Mouse (Mus musculus): ENCODE data around the gene Clic4.
A peak's percentile ranks its signal among the peaks of the same experiment; 100 is the strongest.

The Clic4 gene

DNA sequence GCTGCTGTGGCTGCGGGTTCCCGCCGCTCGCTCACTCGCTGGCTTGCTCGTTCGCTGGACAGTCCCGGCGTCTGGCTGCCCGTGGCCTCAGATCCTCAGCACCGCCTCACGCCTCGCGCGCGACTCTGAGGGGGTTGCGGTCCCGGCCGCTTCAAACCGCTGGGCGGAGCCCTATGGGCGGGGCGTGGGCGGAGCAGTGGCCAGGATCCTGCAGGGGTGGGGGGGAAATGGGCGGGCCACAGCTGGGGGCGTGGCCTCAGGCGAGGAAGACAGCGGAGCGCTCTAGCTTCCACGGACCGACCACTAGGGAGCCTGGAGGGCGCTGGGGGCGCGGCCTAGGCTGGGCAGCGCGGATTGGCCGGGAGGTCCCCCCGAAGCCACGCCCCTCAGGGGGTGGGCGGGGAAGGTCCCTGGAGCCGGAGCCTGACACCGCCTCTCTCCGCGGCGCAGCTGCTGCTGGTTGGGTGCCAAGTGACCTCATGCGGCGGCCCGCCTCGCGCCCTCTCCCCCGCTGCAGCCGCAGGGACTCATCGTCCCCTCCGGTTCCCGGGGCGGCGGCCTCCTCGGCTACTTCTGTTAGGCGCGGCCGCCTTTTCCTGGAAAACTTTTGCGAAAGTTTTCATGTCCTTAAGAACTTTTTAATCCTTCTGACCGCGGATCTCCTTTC lies at the start of gene Clic4:
Gene Clic4, minus strand, starts transcription at position 175 of the 667 bp plus-strand sequence.
- peak; percentile 90 for DNase-seq

DNA sequence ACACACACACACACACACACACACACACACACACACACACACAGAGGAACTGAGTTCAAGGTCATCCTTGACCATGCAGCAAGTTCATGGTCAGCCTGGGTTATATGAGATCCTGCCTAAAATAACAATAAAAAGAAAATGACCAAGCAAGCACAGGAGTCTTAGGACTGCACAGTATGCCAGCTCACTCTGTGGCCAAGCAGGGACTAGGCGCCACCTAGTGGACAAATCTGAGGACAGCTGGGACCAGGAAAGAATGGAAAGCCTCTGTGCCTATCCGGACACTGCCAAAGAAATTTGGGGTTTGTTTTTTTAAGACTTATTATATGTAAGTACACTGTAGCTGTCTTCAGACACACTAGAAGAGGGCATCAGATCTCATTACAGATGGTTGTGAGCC lies 45.4 kb upstream of the Clic4 start:
- DNase-seq: peak; percentile 34

- DNase-seq: no peak
These were observed 44.9 kb upstream of the Clic4 start for GRCm38 (mm10) chr4:135317539-135317938.

DNA sequence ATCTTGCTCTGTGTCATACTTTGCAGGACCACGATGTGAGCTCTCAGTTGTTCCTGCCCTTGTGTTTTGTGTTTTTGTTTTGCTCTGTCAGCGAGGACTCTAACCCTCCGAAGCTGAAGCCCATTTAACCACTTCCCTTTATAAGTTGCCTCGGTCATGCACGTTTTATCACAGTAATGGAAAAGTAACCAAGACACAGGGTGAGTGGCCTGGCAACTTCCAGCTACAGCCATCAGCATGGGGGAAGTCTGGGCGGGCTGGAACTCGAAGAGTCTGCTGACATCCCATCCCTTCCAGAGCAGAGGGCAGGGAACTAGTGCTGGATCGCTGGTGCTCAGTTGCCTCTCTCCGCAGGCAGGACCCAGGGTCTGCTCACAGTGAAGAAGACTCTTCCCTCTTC lies 42.7 kb upstream of the Clic4 start:
- no peak for DNase-seq

DNA sequence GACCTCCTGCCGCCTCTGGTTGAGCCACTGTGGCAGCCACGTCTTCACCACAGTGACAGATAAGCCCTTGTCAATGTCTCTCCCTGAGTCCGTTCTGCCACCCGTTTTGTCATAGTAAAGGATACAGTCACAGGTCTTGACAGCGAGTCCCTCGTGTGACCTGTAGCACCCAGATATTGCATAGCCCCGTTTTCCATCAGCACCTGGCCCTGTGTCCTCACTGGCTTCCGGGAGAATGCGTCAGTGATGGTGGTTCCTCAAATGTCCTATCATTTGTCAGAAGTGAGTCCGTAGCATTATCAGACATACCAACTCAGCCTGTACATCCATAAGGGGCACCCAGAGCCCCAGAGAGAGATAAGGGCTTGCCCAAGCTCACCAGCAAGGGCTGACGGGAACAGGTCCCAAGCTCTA lies 41.8 kb upstream of the Clic4 start:
- DNase-seq: no peak

DNA sequence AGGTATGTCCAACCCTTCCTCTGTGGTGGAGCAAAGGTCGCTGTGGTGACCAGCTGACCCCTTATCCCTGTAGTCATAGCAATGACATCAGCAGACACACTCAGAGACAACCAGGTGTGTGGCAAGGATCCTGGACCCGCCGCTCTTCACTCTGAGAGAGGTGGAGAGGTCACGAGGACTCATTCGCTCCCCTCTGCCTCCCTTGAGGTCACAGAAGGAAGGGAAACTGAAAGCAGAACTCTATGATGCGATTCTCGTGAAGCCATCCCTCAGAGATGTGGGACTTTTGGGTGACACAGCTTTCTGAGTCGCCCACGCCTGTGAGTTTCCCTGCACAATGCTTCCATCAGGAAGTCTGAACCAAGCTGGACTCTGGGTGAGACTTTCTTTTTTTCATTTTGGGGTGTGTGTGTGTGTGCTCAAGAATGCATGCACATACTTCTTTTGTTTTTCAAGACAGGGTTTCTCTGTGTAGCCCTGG lies 41.2 kb upstream of the Clic4 start:
- no peak for DNase-seq

DNA sequence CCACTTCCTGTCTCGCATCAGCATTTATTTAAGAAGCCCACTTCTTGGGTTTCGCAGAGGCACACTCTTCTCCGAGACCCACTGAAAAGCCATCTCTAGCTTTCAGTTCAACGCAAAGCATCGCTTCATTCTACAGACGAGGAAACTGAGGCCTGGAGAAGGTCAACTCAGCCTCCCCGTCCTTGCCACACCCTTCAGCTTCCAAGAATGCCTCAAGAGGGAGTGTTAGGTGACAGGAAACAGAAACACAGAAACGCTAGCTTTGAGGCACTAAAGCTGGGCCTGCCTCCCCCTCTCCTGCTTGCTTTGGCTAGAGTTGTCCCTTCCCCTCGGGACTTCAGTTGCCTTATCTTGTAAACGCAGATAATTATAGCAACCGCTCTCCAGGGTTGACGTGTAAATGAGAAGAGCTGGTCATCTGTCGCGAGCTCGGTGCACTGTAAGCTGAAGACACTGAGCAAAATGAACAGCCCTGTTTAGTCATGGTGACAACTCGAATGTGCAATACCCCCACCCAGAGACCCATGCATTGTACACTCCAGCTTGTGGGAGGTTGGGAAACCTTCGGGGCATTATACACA lies 40.6 kb upstream of the Clic4 start:
- DNase-seq: no peak

DNA sequence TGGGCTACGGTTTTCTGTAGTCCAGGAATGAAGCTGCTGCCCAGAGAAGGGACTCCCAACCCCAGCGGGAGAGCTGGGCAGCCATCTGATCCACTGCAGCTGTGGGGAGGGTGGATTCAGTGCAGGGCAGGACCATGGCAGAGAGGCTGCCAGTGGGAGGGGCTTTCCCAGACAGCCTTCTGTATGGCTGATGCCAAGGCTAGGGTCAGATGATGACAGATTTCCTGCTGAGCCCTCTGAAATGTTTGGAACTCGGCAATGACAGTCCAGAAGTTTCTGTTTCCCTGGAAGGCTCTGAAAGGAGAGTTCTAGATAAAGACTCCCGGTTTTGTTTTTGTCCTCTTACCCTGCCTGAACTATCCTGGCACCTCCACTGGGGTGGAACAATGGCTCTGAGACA lies 40.1 kb upstream of the Clic4 start:
- peak; percentile 41 for DNase-seq

DNA sequence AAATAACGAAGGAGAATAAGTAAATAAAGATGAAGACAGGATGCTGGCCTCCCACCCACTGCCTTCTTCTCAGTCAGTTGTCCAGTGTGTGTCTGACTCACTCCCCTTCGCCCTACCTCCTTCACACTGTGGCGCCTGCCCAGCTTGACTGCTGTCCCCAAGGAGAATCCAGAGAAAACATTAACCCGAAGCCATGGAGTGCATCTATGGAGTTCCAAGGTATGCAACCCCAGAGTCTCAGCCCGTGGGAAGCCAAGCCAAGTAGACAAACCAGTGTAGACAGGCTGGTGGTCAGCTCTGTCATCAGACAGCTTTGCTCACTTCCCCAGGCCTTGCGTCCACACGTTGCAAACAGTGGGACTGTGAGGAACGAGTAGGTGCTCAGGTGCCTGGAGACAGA lies 37.8 kb upstream of the Clic4 start:
- no peak for DNase-seq

DNA sequence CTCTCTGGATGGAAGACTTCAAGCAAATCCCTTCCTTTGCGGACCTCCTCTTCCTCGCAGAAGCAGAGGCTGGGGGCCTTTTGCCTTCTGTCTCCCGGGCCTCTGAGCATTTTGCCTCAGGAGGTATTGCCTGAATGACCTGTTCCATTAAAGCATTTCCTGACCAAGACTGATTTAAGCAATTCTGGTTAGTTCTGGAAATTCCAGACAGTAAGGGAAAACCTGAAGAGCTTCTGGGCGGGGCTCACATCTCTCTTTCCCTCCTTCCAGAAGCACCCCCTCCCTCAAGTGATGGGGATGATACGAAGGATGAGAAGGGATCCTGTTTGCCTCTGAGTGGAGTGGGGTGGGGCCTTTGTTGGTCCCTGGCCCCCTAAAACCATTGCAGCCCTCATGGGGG lies 37.1 kb upstream of the Clic4 start:
- no peak for DNase-seq

DNA sequence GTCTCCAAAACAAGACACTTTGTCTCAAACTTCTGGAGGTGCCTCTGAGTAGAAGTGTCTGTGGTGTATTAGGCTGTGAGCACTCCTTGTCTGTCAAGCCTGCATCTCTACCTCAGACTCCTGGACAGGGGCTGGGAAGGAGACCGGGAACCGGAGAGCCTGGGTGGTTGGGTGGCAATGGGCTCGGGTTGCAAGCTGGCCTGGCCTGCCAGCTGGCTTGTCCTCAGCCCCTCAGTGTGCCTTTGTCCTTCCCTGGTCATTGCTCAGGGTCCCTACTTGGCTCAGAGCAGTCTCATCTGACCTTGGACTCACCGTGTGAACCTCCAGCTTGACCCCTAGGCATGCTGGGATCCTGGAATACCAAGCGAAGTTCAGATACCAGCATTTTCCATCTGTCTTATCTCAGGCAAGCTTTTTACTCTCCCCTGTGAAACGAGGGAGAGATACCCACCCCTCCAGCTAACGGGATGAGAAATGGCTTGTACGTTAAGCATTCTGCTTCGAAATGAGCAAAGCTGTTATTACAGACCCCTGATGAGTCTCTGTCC lies 36.6 kb upstream of the Clic4 start:
- no peak for DNase-seq

DNA sequence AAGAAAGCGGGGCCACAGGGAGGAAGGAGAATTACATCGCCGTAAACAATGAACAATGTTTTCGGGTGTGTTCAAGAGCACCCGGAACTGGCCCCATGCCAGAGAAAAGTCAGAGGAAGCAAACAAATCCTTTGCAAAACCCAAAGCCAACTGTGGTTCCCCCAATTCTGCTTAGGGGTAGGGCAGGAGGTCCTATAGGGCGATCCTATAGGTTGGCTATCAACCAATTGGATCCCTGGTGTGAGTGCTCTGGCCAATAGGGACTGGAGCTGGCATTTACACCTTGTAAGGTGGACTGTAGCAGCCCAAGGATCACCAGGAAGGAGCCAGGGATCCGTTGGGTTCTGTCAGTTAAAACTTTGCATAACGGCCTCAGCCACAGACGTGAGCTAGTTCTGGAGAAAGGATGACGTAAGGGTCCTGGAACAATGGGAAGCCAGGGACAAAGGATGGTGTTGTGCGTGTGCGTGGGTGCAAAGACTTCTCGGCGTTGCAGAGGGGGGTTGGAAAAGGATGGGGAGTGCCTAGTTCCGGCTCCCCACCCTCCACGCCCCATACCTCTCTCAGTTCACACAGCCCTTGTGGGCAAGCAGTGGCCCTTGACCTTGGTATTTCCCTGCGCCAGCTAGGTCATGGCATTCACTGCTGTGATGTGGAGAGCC lies 34.5 kb upstream of the Clic4 start:
- DNase-seq: no peak

GRCm38 (mm10) chr4:135306533-135306932 lies 33.9 kb upstream of the Clic4 start:
- DNase-seq: peak; percentile 21

GRCm38 (mm10) chr4:135302261-135302660 lies 29.6 kb upstream of the Clic4 start:
- no peak for DNase-seq

- DNase-seq: no peak
These were observed 28.6 kb upstream of the Clic4 start for GRCm38 (mm10) chr4:135301166-135301565.

GRCm38 (mm10) chr4:135300248-135301041 lies 27.8 kb upstream of the Clic4 start:
- no peak for DNase-seq

DNA sequence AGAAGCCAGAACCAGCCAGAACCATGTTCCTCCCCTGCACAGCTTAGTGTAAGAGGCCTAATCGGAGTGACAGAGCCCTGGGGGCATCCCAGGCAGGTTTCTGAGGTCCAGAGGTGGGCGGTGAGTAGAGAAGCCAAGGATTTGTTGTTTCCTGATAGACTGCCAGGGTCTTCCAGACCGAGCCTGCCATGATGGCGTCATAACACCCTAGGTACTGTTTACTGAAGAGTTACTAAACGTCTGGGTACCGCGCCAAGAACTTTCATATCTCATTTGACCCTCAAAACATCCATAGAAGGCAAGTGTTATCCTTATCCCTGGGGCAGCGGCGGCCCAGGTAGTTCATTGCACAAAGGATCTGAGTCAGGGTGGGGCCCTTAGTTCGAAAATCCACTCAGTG lies 26.1 kb upstream of the Clic4 start:
- DNase-seq: no peak

- peak; percentile 65 for DNase-seq
These were observed 25.4 kb upstream of the Clic4 start for GRCm38 (mm10) chr4:135297931-135298546.

- DNase-seq: no peak
These were observed 24.5 kb upstream of the Clic4 start for GRCm38 (mm10) chr4:135297146-135297545.

GRCm38 (mm10) chr4:135296565-135296964 lies 24.0 kb upstream of the Clic4 start:
- no peak for DNase-seq

DNA sequence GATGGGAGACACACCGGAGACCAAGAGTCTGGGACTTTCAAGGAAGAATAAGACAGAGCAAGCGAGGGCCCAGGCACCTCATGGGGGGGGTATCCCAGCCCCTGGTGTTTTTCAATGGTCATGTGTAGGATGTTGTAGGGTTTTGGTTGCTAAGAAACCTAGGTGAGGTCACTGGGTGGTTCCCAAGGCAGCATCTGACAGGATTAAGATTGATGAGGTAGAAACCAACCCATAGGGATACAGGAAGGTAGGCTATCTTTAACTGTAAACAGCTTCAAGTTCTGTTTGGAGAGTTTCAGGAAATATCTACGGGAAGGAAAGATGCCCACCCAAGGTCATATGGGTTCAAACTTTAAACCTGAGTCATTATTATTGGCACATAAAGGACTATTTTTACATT lies 21.2 kb upstream of the Clic4 start:
- DNase-seq: no peak

DNA sequence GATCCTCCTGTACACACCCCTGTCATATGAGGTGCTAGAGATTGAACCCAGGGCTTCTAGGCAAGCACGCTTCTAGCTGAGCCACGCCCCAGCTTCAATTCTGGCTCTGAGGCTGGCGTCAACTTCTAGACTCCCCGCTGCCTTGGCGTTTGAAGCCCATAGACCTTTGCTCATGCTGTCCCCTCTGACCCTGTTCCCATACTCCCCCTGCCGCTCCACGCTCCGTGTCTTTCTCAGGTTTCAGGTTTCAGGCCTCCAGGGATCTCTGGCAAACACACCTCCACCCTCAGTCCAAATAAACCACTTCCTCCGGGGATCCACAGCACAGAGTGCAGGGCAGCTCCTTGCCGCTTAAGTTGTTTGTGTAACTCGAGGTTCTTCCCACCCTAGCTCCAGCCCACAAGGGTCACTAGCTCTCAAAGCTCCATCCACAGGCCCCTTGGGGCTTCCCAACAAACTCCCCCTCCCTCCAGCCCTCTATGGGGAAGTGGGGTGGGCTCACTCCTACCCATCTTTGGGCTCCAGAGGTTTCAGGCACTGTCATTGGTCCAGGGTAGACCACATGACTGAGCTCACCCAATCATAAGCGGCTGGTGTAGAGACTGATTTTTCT lies 20.0 kb upstream of the Clic4 start:
- DNase-seq: no peak
